ENCODE assay signal across 8 mouse cellular contexts in genomic region chr2:25224492-25224765, GRCm38 (mm10). TPM values are rescaled to one million over a fixed set of nuclear protein-coding genes. Genes with fewer than 3 reads are reported as not detected.
DNase-seq lines count a peak whose midpoint lies in the region; ATAC-seq and TF ChIP-seq lines count a peak whose summit lies in the region.

TSS of gene Tubb4b (minus strand) at chr2:25224702.

- H3K27ac ChIP-seq in kidney, adult 2 months (ENCODE audit: insufficient read depth, low read depth, low read length) = peak within 1 kb of the TSS; percentile 97
- H3K27ac ChIP-seq in forebrain, postnatal 0 days (ENCODE audit: low read depth, low read length) = peak within 1 kb of the TSS; percentile 96
- peak within 1 kb of the TSS; percentile 99 for H3K27ac ChIP-seq in hindbrain, embryonic 15.5 days (replicated peaks)
- H3K27ac ChIP-seq in liver, postnatal 0 days (ENCODE audit: low read depth) = peak within 1 kb of the TSS; percentile 99

- no peaks in the 10 kb centered on the region for H3K27me3 ChIP-seq in kidney, adult 2 months (replicated peaks; ENCODE audit: control insufficient read depth, insufficient read depth, low read length)
- H3K27me3 ChIP-seq in forebrain, postnatal 0 days (ENCODE audit: insufficient read depth, low read length) = no peaks in the 10 kb centered on the region
- no peaks in the 10 kb centered on the region for H3K27me3 ChIP-seq in hindbrain, embryonic 15.5 days
- no peaks in the 10 kb centered on the region for H3K27me3 ChIP-seq in liver, postnatal 0 days (ENCODE audit: insufficient read depth, low read length)

- no peak for DNase-seq in kidney, adult 2 months
- no peak for DNase-seq in kidney, adult 11 months
- no peak for DNase-seq in adrenal gland, adult 2 months
- no peak for DNase-seq in forebrain, postnatal 0 days
- DNase-seq in liver, postnatal 0 days = no peak
- DNase-seq in B cell, adult 2 months = no peak
- DNase-seq in cerebellum, postnatal 25 days = no peak

- no peak for TF ChIP-seq EP300 in liver, postnatal 0 days (IDR thresholded peaks at IDR 0.05; ENCODE audit: low read depth)

- TF ChIP-seq POLR2A in kidney, adult 2 months (IDR thresholded peaks at IDR 0.05; ENCODE audit: low read depth, low read length) = peak; percentile 99

- TF ChIP-seq CTCF in kidney, adult 2 months (conservative IDR thresholded peaks at IDR 0.05; ENCODE audit: insufficient read depth, insufficient read length, low read depth, low read length) = 0 out of 2 replicates have a peak, but pooled peaks have one; percentile 34
- peak; percentile 60 for TF ChIP-seq CTCF in forebrain, postnatal 0 days (IDR thresholded peaks at IDR 0.05; ENCODE audit: low read depth)
- TF ChIP-seq CTCF in liver, postnatal 0 days (IDR thresholded peaks at IDR 0.05; ENCODE audit: low read depth) = peak; percentile 37

- peak within 1 kb of the TSS; percentile 86 for H3K9ac ChIP-seq in forebrain, postnatal 0 days
- peak within 1 kb of the TSS; percentile 70 for H3K9ac ChIP-seq in hindbrain, embryonic 15.5 days
- H3K9ac ChIP-seq in liver, postnatal 0 days (replicated peaks) = peak within 1 kb of the TSS; percentile 84

- no peaks in the 10 kb centered on the region; the same call in 1 of the 2 replicates for H3K4me1 ChIP-seq in kidney, adult 2 months (ENCODE audit: control insufficient read depth, insufficient read depth, low read length)
- H3K4me1 ChIP-seq in forebrain, postnatal 0 days (ENCODE audit: insufficient read depth) = peaks cover 18% of the 10 kb centered on the region; the same call in 1 of the 2 replicates
- H3K4me1 ChIP-seq in hindbrain, embryonic 15.5 days (replicated peaks) = peaks cover 24% of the 10 kb centered on the region
- peaks cover 21% of the 10 kb centered on the region for H3K4me1 ChIP-seq in liver, postnatal 0 days (ENCODE audit: insufficient read depth)

- peak within 1 kb of the TSS; percentile 78 for H3K4me2 ChIP-seq in forebrain, postnatal 0 days (ENCODE audit: low read depth)
- H3K4me2 ChIP-seq in hindbrain, embryonic 15.5 days = peak within 1 kb of the TSS; percentile 94
- peak within 1 kb of the TSS; percentile 74 for H3K4me2 ChIP-seq in liver, postnatal 0 days (ENCODE audit: low read depth, low read length)

- WGBS in kidney, adult 2 months = 0% methylated on average over 17 of the region's 17 CpGs
- 3% methylated on average over 17 of the region's 17 CpGs for WGBS in forebrain, postnatal 0 days
- 0% methylated on average over 17 of the region's 17 CpGs for WGBS in hindbrain, embryonic 15.5 days
- WGBS in liver, postnatal 0 days (ENCODE audit: insufficient replicate concordance) = 0% methylated on average over 17 of the region's 17 CpGs

- H3K4me3 ChIP-seq in kidney, adult 2 months (ENCODE audit: insufficient read depth, low read depth, low read length) = peak within 1 kb of the TSS; percentile 78
- peak within 1 kb of the TSS; percentile 88 for H3K4me3 ChIP-seq in forebrain, postnatal 0 days (ENCODE audit: low read depth, low read length)
- peak within 1 kb of the TSS; percentile 72 for H3K4me3 ChIP-seq in hindbrain, embryonic 15.5 days
- H3K4me3 ChIP-seq in liver, postnatal 0 days (ENCODE audit: low read depth, low read length) = peak within 1 kb of the TSS; percentile 69

- H3K36me3 ChIP-seq in kidney, adult 2 months (ENCODE audit: control insufficient read depth, insufficient read depth, low read length) = no peaks in the 10 kb centered on the region
- H3K36me3 ChIP-seq in forebrain, postnatal 0 days (ENCODE audit: insufficient read depth) = no peaks in the 10 kb centered on the region
- peaks cover 5% of the 10 kb centered on the region for H3K36me3 ChIP-seq in hindbrain, embryonic 15.5 days
- peaks cover 13% of the 10 kb centered on the region for H3K36me3 ChIP-seq in liver, postnatal 0 days (replicated peaks; ENCODE audit: insufficient read depth, low read length)

- H3K9me3 ChIP-seq in forebrain, postnatal 0 days (ENCODE audit: low read length) = no peaks in the 10 kb centered on the region
- no peaks in the 10 kb centered on the region for H3K9me3 ChIP-seq in hindbrain, embryonic 15.5 days
- no peaks in the 10 kb centered on the region for H3K9me3 ChIP-seq in liver, postnatal 0 days (ENCODE audit: low read length)

- ATAC-seq in forebrain, postnatal 0 days = no peak
- ATAC-seq in hindbrain, embryonic 15.5 days (ENCODE audit: low FRiP score, low read depth) = no peak
- no peak for ATAC-seq in liver, postnatal 0 days

RNA-seq across cellular contexts. Expression of gene Tubb4b, which starts in this region (rescaled TPM):
- 313 and 314 TPM in 2 replicates for polyA plus RNA-seq in kidney, adult 2 months (2012; rRNA removed)
- 100 to 1,000 TPM; 303 to 312 TPM for total RNA-seq in adrenal gland, adult 2 months (2021)
- 210 and 267 TPM in 2 replicates for polyA plus RNA-seq in adrenal gland, adult 2 months (2012; rRNA removed)
- total RNA-seq in forebrain, postnatal 0 days (2014; rRNA removed) = 553 and 579 TPM in 2 replicates
- polyA plus RNA-seq in forebrain, postnatal 0 days (2015; fragmentation: Nextera tagmentation; extraction: Ambion mirVana) = 382 and 469 TPM in 2 replicates
- polyA plus RNA-seq in hindbrain, embryonic 15.5 days (2015; fragmentation: Nextera tagmentation; extraction: Ambion mirVana) = 444 and 468 TPM in 2 replicates
- 263 and 294 TPM in 2 replicates for polyA plus RNA-seq in liver, postnatal 0 days (2015; fragmentation: Nextera tagmentation; extraction: Ambion mirVana)
